Mouse (Mus musculus): ENCODE measurements around the gene Mipep. TPM values are rescaled to one million over a fixed set of nuclear protein-coding genes. Genes with fewer than 3 reads are reported as not detected.

Gene Mipep
- polyA plus RNA-seq, 1 experiment = not detected

DNA sequence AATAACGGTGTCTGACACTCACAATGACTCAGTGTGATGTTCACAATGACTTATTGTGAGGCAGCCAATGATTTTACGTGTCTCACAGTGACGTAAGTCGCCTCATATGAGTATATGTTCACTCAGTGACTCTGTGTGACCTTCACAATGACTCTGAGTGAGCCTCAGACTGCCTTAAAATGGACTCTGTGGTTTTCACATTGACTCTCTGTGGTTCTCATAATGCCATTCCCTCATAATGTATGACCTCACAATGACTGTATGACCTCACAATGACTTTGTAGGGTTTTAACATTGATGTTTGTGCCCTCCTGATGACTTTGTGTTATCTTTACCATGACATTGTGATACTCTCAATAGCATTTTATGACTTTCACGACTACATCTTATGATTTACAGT, 151.3 kb downstream of the Mipep start:
- 82% methylated on average over 5 of the region's 5 CpGs for WGBS
- H3K27ac ChIP-seq (ENCODE audit: insufficient read depth, low read depth, low read length) = no peak overlapping the region
- no peaks in the 10 kb centered on the region for H3K4me1 ChIP-seq (ENCODE audit: control insufficient read depth, insufficient read depth, low read length)
- no peak overlapping the region for H3K4me3 ChIP-seq (ENCODE audit: insufficient read depth, low read depth, low read length)
- TF ChIP-seq POLR2A (IDR thresholded peaks at IDR 0.05; ENCODE audit: insufficient read depth, low read depth, low read length) (no peak), CTCF (IDR thresholded peaks at IDR 0.05; ENCODE audit: insufficient read depth, low read depth, low read length) (no peak)

- 97% methylated on average over 4 of the region's 4 CpGs for WGBS
- H3K27ac ChIP-seq (ENCODE audit: insufficient read depth, low read depth, low read length) = no peak overlapping the region
- TF ChIP-seq POLR2A (IDR thresholded peaks at IDR 0.05; ENCODE audit: insufficient read depth, low read depth, low read length) (no peak), CTCF (IDR thresholded peaks at IDR 0.05; ENCODE audit: insufficient read depth, low read depth, low read length) (no peak)
- H3K4me3 ChIP-seq (ENCODE audit: insufficient read depth, low read depth, low read length) = no peak overlapping the region
- no peaks in the 10 kb centered on the region for H3K4me1 ChIP-seq (ENCODE audit: control insufficient read depth, insufficient read depth, low read length)
These were observed 153.2 kb downstream of the Mipep start for GRCm38 (mm10) chr14:60937481-60938039.

Other genes with a start within 250 kb of the Mipep start
- gene Spata13, start 150.6 kb upstream of the Mipep start, polyA plus RNA-seq (2012; ENCODE audit: insufficient read depth, insufficient read length, low replicate concordance, missing spikeins) = not detected in 2 replicates
- not detected in 2 replicates for gene C1qtnf9, start 16.4 kb upstream of the Mipep start, polyA plus RNA-seq (2012; ENCODE audit: insufficient read depth, insufficient read length, low replicate concordance, missing spikeins)